Mouse (Mus musculus): ENCODE data around the gene Hist1h2ap.
"Not testable (repeated sequence)": the region's sequence is repeated elsewhere in the genome, so short reads cannot be mapped to it uniquely, and the experiment has no call there.

DNA sequence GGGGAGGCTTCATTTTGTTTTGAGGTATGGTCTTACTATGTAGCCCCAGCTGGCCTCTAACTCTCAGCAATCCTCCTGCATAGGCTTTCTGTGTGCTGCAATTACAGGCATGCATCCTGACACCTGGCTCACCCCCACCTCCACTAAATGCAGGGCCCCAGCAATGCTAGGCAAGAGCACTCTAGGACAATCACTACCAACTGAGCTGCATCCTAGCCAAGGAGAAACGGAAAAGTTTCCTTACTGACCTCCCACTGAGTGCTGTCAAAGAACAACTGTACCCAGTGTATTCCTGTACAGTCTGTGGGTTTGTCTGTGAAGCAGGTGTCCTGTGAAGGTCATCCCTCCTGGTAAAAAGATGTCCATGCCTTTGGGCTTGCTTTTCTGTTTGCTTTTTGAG, 17.4 kb upstream of the Hist1h2ap start:
- TF ChIP-seq CTCF, EP300 (IDR thresholded peaks at IDR 0.05; ENCODE audit: low read depth): not testable (repeated sequence)
